Mouse (Mus musculus) hindbrain, embryonic 12.5 days (tissue): ENCODE results near the gene Tmem208. TPM values are rescaled to one million over a fixed set of nuclear protein-coding genes. Genes with fewer than 3 reads are reported as not detected.
A peak's percentile ranks its signal among the peaks of the same experiment; 100 is the strongest.

Source experiments
- ATAC-seq: fragments of 200-750 bp; cut with Nextera tagmentation; 2 replicates; pipeline ENCODE4 v1.8.0; 2017; ENCODE audit warnings: moderate TSS enrichment; ENCODE audit not compliant: low FRiP score
- H3K27ac ChIP-seq: fragments of 300-500 bp; sonication (generic); 2 replicates; pipeline ENCODE4 v1.5.1; 2016; ENCODE audit warnings: mild to moderate bottlenecking
- H3K27me3 ChIP-seq: fragments of 300-500 bp; sonication (generic); 2 replicates; pipeline ENCODE4 v1.6.1; 2016; ENCODE audit warnings: mild to moderate bottlenecking
- H3K36me3 ChIP-seq: fragments of 300-500 bp; sonication (generic); 2 replicates; pipeline ENCODE4 v1.6.1; 2016; ENCODE audit warnings: mild to moderate bottlenecking
- H3K4me1 ChIP-seq: fragments of 300-500 bp; sonication (generic); 2 replicates; pipeline ENCODE4 v1.6.1; 2016
- H3K4me2 ChIP-seq: fragments of 300-500 bp; sonication (generic); replicated peaks from 2 replicates; pipeline ENCODE4 v1.6.1; 2016; ENCODE audit warnings: mild to moderate bottlenecking
- H3K4me3 ChIP-seq: fragments of 300-500 bp; sonication (generic); 2 replicates; pipeline ENCODE4 v1.5.1; 2016; ENCODE audit warnings: mild to moderate bottlenecking
- H3K9ac ChIP-seq: fragments of 300-500 bp; sonication (generic); 2 replicates; pipeline ENCODE4 v1.6.1; 2016; ENCODE audit warnings: mild to moderate bottlenecking, moderate library complexity
- H3K9me3 ChIP-seq: fragments of 300-500 bp; sonication (generic); replicated peaks from 2 replicates; pipeline ENCODE4 v1.6.1; 2016; ENCODE audit warnings: mild to moderate bottlenecking
- WGBS: fragments of 180-500 bp; shearing (Covaris S2); methylation state at CpG from one replicate; pipeline ENCODE4 v1.1.7; 2016; 5-methylcytosine and 5-hydroxymethylcytosine counted together
- polyA plus RNA-seq: library from polyadenylated mRNA; unstranded; fragments of >200 nt; fragmentation: Nextera tagmentation; extraction: Ambion mirVana; gene quantifications from 2 replicates; pipeline ENCODE4 v1.2.1, GENCODE M21; 2016

The Tmem208 gene
- polyA plus RNA-seq, 1 experiment from 2014 or later, result 100 TPM

GRCm38 (mm10) chr8:105313622-105314402, 12.3 kb upstream of the Tmem208 start:
- 0 out of 2 replicates have a peak, but pooled peaks have one; percentile 26 for ATAC-seq
- 85% methylated on average over 9 of the region's 9 CpGs for WGBS

GRCm38 (mm10) chr8:105315073-105315769, 10.9 kb upstream of the Tmem208 start:
- H3K27me3 ChIP-seq, result no peaks in the 10 kb centered on the region
- WGBS, result 93% methylated on average over 18 of the region's 18 CpGs
- H3K4me3 ChIP-seq, result no peak overlapping the region
- H3K9me3 ChIP-seq, result no peaks in the 10 kb centered on the region
- H3K4me2 ChIP-seq, result no peak overlapping the region
- no peak for ATAC-seq
- H3K27ac ChIP-seq, result no peak overlapping the region
- no peak overlapping the region for H3K9ac ChIP-seq
- H3K36me3 ChIP-seq, result peaks cover 76% of the 10 kb centered on the region
- H3K4me1 ChIP-seq, result no peaks in the 10 kb centered on the region

More at GRCm38 (mm10) chr8:105313622-105314402, 12.3 kb upstream of the Tmem208 start:
- no peaks in the 10 kb centered on the region for H3K9me3 ChIP-seq
- H3K4me1 ChIP-seq, result no peaks in the 10 kb centered on the region
- H3K9ac ChIP-seq, result no peak overlapping the region
- no peaks in the 10 kb centered on the region for H3K27me3 ChIP-seq
- H3K4me3 ChIP-seq, result no peak overlapping the region
- H3K4me2 ChIP-seq, result no peak overlapping the region
- H3K36me3 ChIP-seq, result peaks cover 78% of the 10 kb centered on the region
- no peak overlapping the region for H3K27ac ChIP-seq

GRCm38 (mm10) chr8:105317941-105318340, 8.2 kb upstream of the Tmem208 start:
- no peak overlapping the region for H3K27ac ChIP-seq
- no peaks in the 10 kb centered on the region for H3K9me3 ChIP-seq
- no peak for ATAC-seq
- H3K4me3 ChIP-seq, result no peak overlapping the region
- peaks cover 61% of the 10 kb centered on the region for H3K36me3 ChIP-seq
- WGBS, result 86% methylated on average over 4 of the region's 4 CpGs
- H3K4me2 ChIP-seq, result no peak overlapping the region
- H3K9ac ChIP-seq, result no peak overlapping the region
- H3K27me3 ChIP-seq, result no peaks in the 10 kb centered on the region
- H3K4me1 ChIP-seq, result no peaks in the 10 kb centered on the region

DNA sequence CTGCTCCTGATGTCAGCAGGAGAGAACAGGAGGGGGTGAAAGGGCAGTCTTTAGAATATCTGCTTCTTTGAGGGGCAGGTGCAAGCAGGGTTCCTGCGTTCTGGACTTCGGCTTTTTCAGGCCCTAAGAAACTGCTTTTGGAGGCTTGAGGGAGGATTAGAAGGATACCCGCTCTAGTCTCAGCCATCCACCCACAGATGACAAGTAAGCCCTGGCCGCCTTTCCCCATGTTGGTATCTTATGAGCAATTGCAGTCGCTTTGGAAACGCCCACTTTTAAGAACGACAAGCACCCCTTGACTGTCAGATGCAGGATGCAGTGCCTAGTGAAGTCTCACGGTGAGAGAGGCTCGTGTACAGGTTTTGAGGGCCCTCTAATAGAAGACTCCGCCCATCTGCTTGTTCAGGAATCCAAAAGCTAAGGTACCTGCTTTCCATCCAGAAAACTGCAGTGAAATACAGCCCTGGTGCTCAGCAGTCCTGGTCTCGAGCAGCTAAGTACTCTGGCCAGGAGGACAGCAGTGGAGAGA, 7.4 kb upstream of the Tmem208 start:
- ATAC-seq, result no peak
- Histone ChIP-seq H3K4me2 (no peak overlapping the region), H3K9ac (no peak overlapping the region), H3K27me3 (no peaks in the 10 kb centered on the region), H3K36me3 (peaks cover 55% of the 10 kb centered on the region), H3K9me3 (no peaks in the 10 kb centered on the region), H3K27ac (no peak overlapping the region), H3K4me1 (no peaks in the 10 kb centered on the region), H3K4me3 (no peak overlapping the region)
- WGBS, result 85% methylated on average over 11 of the region's 11 CpGs

GRCm38 (mm10) chr8:105323183-105323582, 3.0 kb upstream of the Tmem208 start:
- Histone ChIP-seq H3K4me1 (peaks cover 22% of the 10 kb centered on the region), H3K27ac (no peak overlapping the region), H3K4me3 (no peak overlapping the region), H3K27me3 (no peaks in the 10 kb centered on the region), H3K4me2 (no peak overlapping the region), H3K9me3 (no peaks in the 10 kb centered on the region), H3K9ac (no peak overlapping the region), H3K36me3 (peaks cover 31% of the 10 kb centered on the region)
- 92% methylated on average over 4 of the region's 4 CpGs for WGBS
- ATAC-seq, result no peak

GRCm38 (mm10) chr8:105325641-105326093, 487 bp upstream of the Tmem208 start:
- Histone ChIP-seq H3K9me3 (no peaks in the 10 kb centered on the region), H3K36me3 (peaks cover 37% of the 10 kb centered on the region), H3K4me3 (peak overlapping the region; percentile 81), H3K27me3 (no peaks in the 10 kb centered on the region), H3K4me2 (peak overlapping the region; percentile 84), H3K9ac (peak overlapping the region; percentile 81), H3K4me1 (peaks cover 22% of the 10 kb centered on the region), H3K27ac (peak overlapping the region; percentile 79)
- under 1% methylated on average over 12 of the region's 12 CpGs for WGBS
- peak; percentile 73 for ATAC-seq

GRCm38 (mm10) chr8:105326968-105327367, 814 bp downstream of the Tmem208 start:
- Histone ChIP-seq H3K27ac (0 out of 2 replicates have a peak overlapping the region, but pooled peaks have one; percentile 79), H3K4me3 (peak overlapping the region; percentile 81), H3K4me1 (peaks cover 22% of the 10 kb centered on the region), H3K4me2 (peak overlapping the region; percentile 84), H3K9ac (peak overlapping the region; percentile 81), H3K9me3 (no peaks in the 10 kb centered on the region), H3K27me3 (no peaks in the 10 kb centered on the region), H3K36me3 (peaks cover 50% of the 10 kb centered on the region)
- no peak for ATAC-seq
- WGBS, result 52% methylated on average over 6 of the region's 6 CpGs

- Histone ChIP-seq H3K4me1 (peaks cover 12% of the 10 kb centered on the region), H3K27ac (no peak overlapping the region), H3K9me3 (no peaks in the 10 kb centered on the region), H3K4me3 (no peak overlapping the region), H3K36me3 (peaks cover 57% of the 10 kb centered on the region), H3K9ac (no peak overlapping the region), H3K4me2 (no peak overlapping the region), H3K27me3 (no peaks in the 10 kb centered on the region)
- ATAC-seq, result no peak
- WGBS, result 94% methylated on average over 12 of the region's 12 CpGs
Observed at GRCm38 (mm10) chr8:105330325-105330724, 4.2 kb downstream of the Tmem208 start.

DNA sequence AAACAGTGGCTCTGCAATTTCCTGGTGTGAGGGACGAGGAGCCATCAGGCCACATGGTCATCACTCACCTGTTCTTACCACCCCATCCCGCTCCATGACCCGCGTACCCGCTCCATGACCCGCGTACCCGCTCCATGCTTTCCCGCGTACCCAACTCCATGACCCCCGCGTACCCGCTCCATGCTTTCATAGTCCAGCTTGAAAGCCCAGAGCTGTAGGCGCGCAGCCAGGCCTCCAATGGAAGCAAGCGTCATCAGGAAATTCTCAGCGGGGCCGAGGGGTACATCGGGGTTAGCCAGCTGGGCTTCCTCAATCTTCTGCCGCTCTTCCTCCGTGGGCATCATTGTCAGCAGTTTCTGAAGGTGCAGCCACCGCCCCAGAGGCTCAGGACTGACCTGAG, 5.3 kb downstream of the Tmem208 start:
- H3K4me3 ChIP-seq, result no peak overlapping the region
- 95% methylated on average over 22 of the region's 22 CpGs for WGBS
- no peak overlapping the region for H3K9ac ChIP-seq
- no peaks in the 10 kb centered on the region for H3K9me3 ChIP-seq
- H3K27ac ChIP-seq, result no peak overlapping the region
- H3K4me1 ChIP-seq, result peaks cover 8% of the 10 kb centered on the region
- no peak overlapping the region for H3K4me2 ChIP-seq
- ATAC-seq, result no peak
- H3K36me3 ChIP-seq, result peaks cover 69% of the 10 kb centered on the region
- H3K27me3 ChIP-seq, result no peaks in the 10 kb centered on the region

DNA sequence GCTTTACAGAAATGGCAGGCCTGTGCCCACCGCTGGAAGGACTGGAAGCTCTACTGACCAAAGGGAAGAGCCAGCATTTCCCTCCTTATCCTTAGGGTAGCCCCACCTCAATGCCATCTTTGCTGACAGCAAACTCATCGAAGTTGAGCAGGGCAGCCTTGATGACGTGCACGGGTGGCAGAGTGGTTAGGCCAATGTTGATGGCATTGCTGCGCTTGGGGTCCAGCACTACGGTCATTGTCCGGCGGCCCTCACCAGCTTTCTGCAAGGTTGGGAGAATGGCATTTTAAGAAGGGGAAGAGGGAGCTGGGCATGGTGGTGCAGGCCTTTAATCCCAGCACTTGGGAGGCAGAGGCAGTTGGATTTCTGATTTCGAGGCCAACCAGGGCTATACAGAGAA, 5.8 kb downstream of the Tmem208 start:
- no peak overlapping the region for H3K4me2 ChIP-seq
- no peak overlapping the region for H3K27ac ChIP-seq
- H3K4me3 ChIP-seq, result no peak overlapping the region
- H3K27me3 ChIP-seq, result no peaks in the 10 kb centered on the region
- WGBS, result 94% methylated on average over 9 of the region's 9 CpGs
- H3K9ac ChIP-seq, result no peak overlapping the region
- ATAC-seq, result no peak
- H3K36me3 ChIP-seq, result peaks cover 72% of the 10 kb centered on the region
- no peaks in the 10 kb centered on the region for H3K9me3 ChIP-seq
- peaks cover 6% of the 10 kb centered on the region for H3K4me1 ChIP-seq

GRCm38 (mm10) chr8:105332523-105332922, 6.4 kb downstream of the Tmem208 start:
- Histone ChIP-seq H3K4me2 (no peak overlapping the region), H3K27ac (no peak overlapping the region), H3K9me3 (no peaks in the 10 kb centered on the region), H3K4me3 (no peak overlapping the region), H3K36me3 (peaks cover 74% of the 10 kb centered on the region), H3K27me3 (no peaks in the 10 kb centered on the region), H3K4me1 (peaks cover under 1% of the 10 kb centered on the region), H3K9ac (no peak overlapping the region)
- no peak for ATAC-seq
- WGBS, result 82% methylated on average over 2 of the region's 2 CpGs

- H3K27ac ChIP-seq, result no peak overlapping the region
- no peaks in the 10 kb centered on the region for H3K27me3 ChIP-seq
- peaks cover 37% of the 10 kb centered on the region for H3K36me3 ChIP-seq
- H3K9me3 ChIP-seq, result no peaks in the 10 kb centered on the region
- ATAC-seq, result peak; percentile 29; the same call in 1 of the 2 replicates
- no peak overlapping the region for H3K4me3 ChIP-seq
- 0 out of 2 replicates have a peak, but pooled peaks cover 5% of the 10 kb centered on the region for H3K4me1 ChIP-seq
- 58% methylated on average over 32 of the region's 32 CpGs for WGBS
- H3K4me2 ChIP-seq, result no peak overlapping the region
- no peak overlapping the region for H3K9ac ChIP-seq
Observed at GRCm38 (mm10) chr8:105336373-105337130, 10.4 kb downstream of the Tmem208 start.
